Mouse (Mus musculus) liver, embryonic 16.5 days (tissue): ENCODE measurements at regions not wholly inside any gene's neighbourhood (a gene's known extent, or its start where the extent isn't known, plus 50 kb on each side); places are given as distances from the start of the nearest gene placed in this dataset.
A peak's percentile ranks its signal among the peaks of the same experiment; 100 is the strongest.

ENCODE experiments used
- ATAC-seq: fragments of 200-750 bp; cut with Nextera tagmentation; 2 replicates; pipeline ENCODE4 v1.8.0; 2017; ENCODE audit warnings: low read depth, mild to moderate bottlenecking, moderate number of reproducible peaks, moderate library complexity
- H3K27ac ChIP-seq: fragments of 300-500 bp; sonication (generic); 2 replicates; pipeline ENCODE4 v1.5.1; 2014; ENCODE audit warnings: mild to moderate bottlenecking, low read length
- H3K27me3 ChIP-seq: fragments of 300-500 bp; sonication (generic); 2 replicates; pipeline ENCODE4 v1.6.1; 2014; ENCODE audit warnings: low read depth, low read length, mixed read lengths; ENCODE audit not compliant: control insufficient read depth, insufficient read depth
- H3K36me3 ChIP-seq: fragments of 300-500 bp; sonication (generic); 2 replicates; pipeline ENCODE4 v1.6.1; 2014; ENCODE audit warnings: mild to moderate bottlenecking; ENCODE audit not compliant: control insufficient read depth, insufficient read depth
- H3K4me1 ChIP-seq: fragments of 300-500 bp; sonication (generic); 2 replicates; pipeline ENCODE4 v1.6.1; 2014; ENCODE audit warnings: low read depth, low read length, mixed read lengths; ENCODE audit not compliant: control insufficient read depth
- H3K4me2 ChIP-seq: fragments of 300-500 bp; sonication (generic); 2 replicates; pipeline ENCODE4 v1.6.1; 2014; ENCODE audit warnings: low read depth, low read length, mixed read lengths
- H3K4me3 ChIP-seq: fragments of 300-500 bp; sonication (generic); 2 replicates; pipeline ENCODE4 v1.5.1; 2014; ENCODE audit warnings: low read depth, mild to moderate bottlenecking, low read length
- H3K9ac ChIP-seq: fragments of 300-500 bp; sonication (generic); 2 replicates; pipeline ENCODE4 v1.6.1; 2014; ENCODE audit warnings: low read depth, low read length
- H3K9me3 ChIP-seq: fragments of 300-500 bp; sonication (generic); replicated peaks from 2 replicates; pipeline ENCODE4 v1.6.1; 2016; ENCODE audit warnings: low read length; ENCODE audit not compliant: control insufficient read depth
- WGBS: fragments of 180-500 bp; shearing (Covaris S2); extraction: QIAGEN DNeasy Blood & Tissue Kit; methylation state at CpG from one replicate; pipeline ENCODE4 v1.1.7; 2014; ENCODE audit not compliant: insufficient replicate concordance; 5-methylcytosine and 5-hydroxymethylcytosine counted together

DNA sequence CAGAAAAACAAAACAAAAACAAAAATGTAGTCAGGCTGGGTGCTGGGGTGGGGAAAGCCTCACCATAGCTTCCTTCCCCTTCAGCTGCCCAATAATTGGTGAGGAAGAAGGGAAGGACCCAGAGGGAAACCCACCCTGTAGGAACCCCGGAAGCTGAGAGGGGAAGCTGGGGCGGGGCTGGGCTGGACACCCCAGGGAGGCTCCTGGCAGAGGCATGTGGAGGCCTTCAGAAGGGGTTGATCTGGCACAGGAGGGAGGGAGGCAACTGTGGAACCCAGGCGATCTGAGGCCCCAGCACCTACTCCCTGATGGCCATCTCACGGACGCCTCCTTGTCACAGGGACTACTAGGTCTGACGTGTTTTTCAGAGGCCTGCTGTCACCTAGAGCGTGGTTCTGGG is 71.1 kb upstream of the Hes1 start:
- no peak overlapping the region for H3K4me2 ChIP-seq
- H3K27ac ChIP-seq, result no peak overlapping the region
- H3K9ac ChIP-seq, result no peak overlapping the region
- 58% methylated on average over 7 of the region's 7 CpGs for WGBS
- H3K27me3 ChIP-seq, result no peaks in the 10 kb centered on the region
- no peaks in the 10 kb centered on the region for H3K36me3 ChIP-seq
- H3K4me3 ChIP-seq, result no peak overlapping the region
- H3K4me1 ChIP-seq, result peaks cover 4% of the 10 kb centered on the region
- no peak for ATAC-seq
- H3K9me3 ChIP-seq, result no peaks in the 10 kb centered on the region

GRCm38 (mm10) chr16:29993535-29993934 is 70.6 kb upstream of the Hes1 start:
- no peak overlapping the region for H3K9ac ChIP-seq
- no peak for ATAC-seq

GRCm38 (mm10) chr16:29996139-29997069 is 67.8 kb upstream of the Hes1 start:
- 25% methylated on average over 12 of the region's 12 CpGs for WGBS
- Histone ChIP-seq H3K4me3 (no peak overlapping the region), H3K9me3 (no peaks in the 10 kb centered on the region), H3K9ac (no peak overlapping the region), H3K4me2 (no peak overlapping the region), H3K27me3 (no peaks in the 10 kb centered on the region), H3K27ac (no peak overlapping the region), H3K4me1 (no peaks in the 10 kb centered on the region), H3K36me3 (no peaks in the 10 kb centered on the region)
- peak; percentile 48; the same call in 1 of the 2 replicates for ATAC-seq

More at GRCm38 (mm10) chr16:29993535-29993934, 70.6 kb upstream of the Hes1 start:
- WGBS, result 66% methylated on average over 6 of the region's 6 CpGs
- Histone ChIP-seq H3K4me2 (no peak overlapping the region), H3K27me3 (no peaks in the 10 kb centered on the region), H3K4me1 (peaks cover 4% of the 10 kb centered on the region), H3K36me3 (no peaks in the 10 kb centered on the region), H3K9me3 (no peaks in the 10 kb centered on the region), H3K4me3 (no peak overlapping the region), H3K27ac (no peak overlapping the region)

GRCm38 (mm10) chr16:30000166-30000565 is 64.0 kb upstream of the Hes1 start:
- WGBS, result 59% methylated on average over 2 of the region's 2 CpGs
- H3K9ac ChIP-seq, result no peak overlapping the region
- no peak overlapping the region for H3K4me2 ChIP-seq
- no peak overlapping the region for H3K27ac ChIP-seq
- H3K4me1 ChIP-seq, result peaks cover 3% of the 10 kb centered on the region
- H3K9me3 ChIP-seq, result no peaks in the 10 kb centered on the region
- no peaks in the 10 kb centered on the region for H3K36me3 ChIP-seq
- no peak overlapping the region for H3K4me3 ChIP-seq
- no peak for ATAC-seq
- no peaks in the 10 kb centered on the region for H3K27me3 ChIP-seq

DNA sequence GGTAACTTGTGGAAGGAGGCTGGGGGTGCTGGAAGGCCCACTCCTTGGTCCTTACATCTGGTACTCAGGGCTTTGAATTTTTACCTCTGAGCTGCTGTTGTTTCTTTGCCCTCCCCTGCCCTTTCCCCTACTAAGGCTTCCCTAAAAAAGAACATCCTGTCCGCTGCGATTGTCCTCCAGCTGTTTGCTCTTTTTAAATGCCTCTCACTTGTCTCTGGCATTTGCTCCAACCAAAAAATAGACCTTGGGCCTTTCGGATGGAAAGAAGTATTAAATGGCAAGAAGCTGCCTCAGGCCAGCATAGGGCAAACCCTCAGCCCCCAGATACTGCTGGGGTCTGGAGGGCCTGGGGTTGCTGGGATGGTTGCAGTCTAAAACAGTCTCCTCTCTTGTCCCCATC is 59.1 kb upstream of the Hes1 start:
- no peaks in the 10 kb centered on the region for H3K36me3 ChIP-seq
- ATAC-seq, result no peak
- no peak overlapping the region for H3K27ac ChIP-seq
- no peaks in the 10 kb centered on the region for H3K9me3 ChIP-seq
- 57% methylated on average over 3 of the region's 3 CpGs for WGBS
- peaks cover 16% of the 10 kb centered on the region for H3K27me3 ChIP-seq
- H3K9ac ChIP-seq, result no peak overlapping the region
- H3K4me3 ChIP-seq, result no peak overlapping the region
- H3K4me2 ChIP-seq, result no peak overlapping the region
- H3K4me1 ChIP-seq, result peaks cover 4% of the 10 kb centered on the region

- ATAC-seq, result no peak
- no peak overlapping the region for H3K4me3 ChIP-seq
- H3K27ac ChIP-seq, result no peak overlapping the region
- H3K4me1 ChIP-seq, result peaks cover 4% of the 10 kb centered on the region
- no peak overlapping the region for H3K9ac ChIP-seq
- H3K4me2 ChIP-seq, result no peak overlapping the region
- no peaks in the 10 kb centered on the region for H3K9me3 ChIP-seq
- WGBS, result 49% methylated on average over 4 of the region's 4 CpGs
- peaks cover 16% of the 10 kb centered on the region for H3K27me3 ChIP-seq
- no peaks in the 10 kb centered on the region for H3K36me3 ChIP-seq
Observed at GRCm38 (mm10) chr16:30006826-30007225, 57.4 kb upstream of the Hes1 start.

- no peaks in the 10 kb centered on the region for H3K36me3 ChIP-seq
- H3K9ac ChIP-seq, result peak overlapping the region; percentile 47
- H3K27ac ChIP-seq, result peak overlapping the region; percentile 90
- H3K4me1 ChIP-seq, result peaks cover 4% of the 10 kb centered on the region
- peaks cover 16% of the 10 kb centered on the region for H3K27me3 ChIP-seq
- peak overlapping the region; percentile 57 for H3K4me3 ChIP-seq
- H3K9me3 ChIP-seq, result no peaks in the 10 kb centered on the region
- peak overlapping the region; percentile 53 for H3K4me2 ChIP-seq
- WGBS, result 2% methylated on average over 56 of the region's 62 CpGs
- ATAC-seq, result peak; percentile 81
Observed at GRCm38 (mm10) chr16:30008451-30009357, 55.5 kb upstream of the Hes1 start.

DNA sequence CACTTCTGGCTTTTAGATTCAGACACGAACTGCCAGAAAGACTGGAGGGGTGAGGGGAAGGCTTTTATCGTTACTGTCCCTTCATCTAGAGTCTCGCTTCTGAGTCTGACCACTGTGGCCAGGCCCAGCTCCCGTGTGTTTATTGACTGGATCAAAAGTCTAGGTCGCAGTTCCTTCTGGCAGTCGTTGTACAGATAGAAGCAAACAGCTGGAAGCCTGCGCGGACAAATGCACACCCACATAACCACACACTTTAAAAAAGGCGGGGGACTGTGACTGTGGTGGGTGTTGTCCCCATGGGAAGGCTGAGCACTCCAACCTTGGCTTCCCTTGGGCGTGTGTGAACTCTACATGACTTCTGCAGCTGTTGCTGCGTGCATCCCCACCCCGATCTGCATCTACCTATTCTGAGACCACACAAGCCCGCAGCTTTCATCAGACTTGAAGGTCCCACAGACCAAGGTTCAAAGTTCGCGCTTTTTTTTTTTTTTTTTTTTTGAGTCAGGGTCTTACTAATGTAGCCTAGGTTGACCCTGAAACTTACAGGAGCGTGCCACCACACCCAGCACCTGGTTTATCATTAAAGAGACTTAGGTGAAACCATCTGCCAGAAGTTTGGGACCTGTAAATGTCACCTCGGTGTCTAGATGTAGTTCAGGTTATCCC is 54.5 kb upstream of the Hes1 start:
- peaks cover 16% of the 10 kb centered on the region for H3K27me3 ChIP-seq
- no peaks in the 10 kb centered on the region for H3K9me3 ChIP-seq
- no peak overlapping the region; the same call in 1 of the 2 replicates for H3K9ac ChIP-seq
- H3K4me2 ChIP-seq, result peak overlapping the region; percentile 53
- no peaks in the 10 kb centered on the region for H3K36me3 ChIP-seq
- 10% methylated on average over 17 of the region's 17 CpGs for WGBS
- peak; percentile 38 for ATAC-seq
- H3K4me1 ChIP-seq, result peaks cover 7% of the 10 kb centered on the region
- peak overlapping the region; percentile 90 for H3K27ac ChIP-seq
- H3K4me3 ChIP-seq, result peak overlapping the region; percentile 57
